Mouse (Mus musculus): ENCODE measurements at regions not wholly inside any gene's neighbourhood (a gene's known extent, or its start where the extent isn't known, plus 50 kb on each side); places are given as distances from the start of the nearest gene placed in this dataset.

GRCm38 (mm10) chr3:66488724-66489123 lies 192.1 kb upstream of the Veph1 start:
- 63% methylated on average over 7 of the region's 7 CpGs for WGBS
- Histone ChIP-seq H3K4me3 (no peak overlapping the region), H3K4me1 (peaks cover 5% of the 10 kb centered on the region; the same call in 1 of the 2 replicates), H3K27me3 (replicated peaks) (no peaks in the 10 kb centered on the region), H3K4me2 (no peak overlapping the region), H3K27ac (replicated peaks) (no peak overlapping the region), H3K9ac (no peak overlapping the region), H3K36me3 (no peaks in the 10 kb centered on the region), H3K9me3 (no peaks in the 10 kb centered on the region)
- no peak for ATAC-seq (ENCODE audit: extremely low read depth, insufficient number of reproducible peaks, low FRiP score, low TSS enrichment)

- Histone ChIP-seq H3K27ac (replicated peaks) (no peak overlapping the region), H3K36me3 (no peaks in the 10 kb centered on the region), H3K9me3 (no peaks in the 10 kb centered on the region), H3K27me3 (replicated peaks) (no peaks in the 10 kb centered on the region), H3K4me1 (peaks cover 19% of the 10 kb centered on the region), H3K4me3 (no peak overlapping the region), H3K4me2 (no peak overlapping the region), H3K9ac (no peak overlapping the region)
- no peak for ATAC-seq (ENCODE audit: extremely low read depth, insufficient number of reproducible peaks, low FRiP score, low TSS enrichment)
Observed at GRCm38 (mm10) chr3:66486658-66487057, 190.0 kb upstream of the Veph1 start.

GRCm38 (mm10) chr3:66486184-66486583 lies 189.5 kb upstream of the Veph1 start:
- Histone ChIP-seq H3K27me3 (replicated peaks) (no peaks in the 10 kb centered on the region), H3K9me3 (no peaks in the 10 kb centered on the region), H3K9ac (no peak overlapping the region), H3K4me2 (no peak overlapping the region), H3K27ac (replicated peaks) (no peak overlapping the region), H3K4me1 (peaks cover 24% of the 10 kb centered on the region), H3K36me3 (no peaks in the 10 kb centered on the region), H3K4me3 (no peak overlapping the region)
- no peak for ATAC-seq (ENCODE audit: extremely low read depth, insufficient number of reproducible peaks, low FRiP score, low TSS enrichment)
- WGBS = 49% methylated on average over 1 of the region's 1 CpGs

GRCm38 (mm10) chr3:66480718-66481117 lies 184.1 kb upstream of the Veph1 start:
- no peak overlapping the region for H3K4me3 ChIP-seq
- peak overlapping the region; percentile 8; the same call in 1 of the 2 replicates for H3K4me2 ChIP-seq
- H3K27me3 ChIP-seq (replicated peaks) = no peaks in the 10 kb centered on the region
- no peaks in the 10 kb centered on the region for H3K36me3 ChIP-seq
- H3K4me1 ChIP-seq = peaks cover 50% of the 10 kb centered on the region
- H3K27ac ChIP-seq (replicated peaks) = peak overlapping the region; percentile 89
- peak; percentile 73 for ATAC-seq (ENCODE audit: extremely low read depth, insufficient number of reproducible peaks, low FRiP score, low TSS enrichment)
- H3K9ac ChIP-seq = no peak overlapping the region
- WGBS = 17% methylated on average over 6 of the region's 6 CpGs
- H3K9me3 ChIP-seq = no peaks in the 10 kb centered on the region

- H3K27ac ChIP-seq (replicated peaks) = peak overlapping the region; percentile 89; the same call in 1 of the 2 replicates
- H3K9me3 ChIP-seq = no peaks in the 10 kb centered on the region
- H3K27me3 ChIP-seq (replicated peaks) = no peaks in the 10 kb centered on the region
- no peak overlapping the region for H3K4me2 ChIP-seq
- 50% methylated on average over 4 of the region's 4 CpGs for WGBS
- no peak for ATAC-seq (ENCODE audit: extremely low read depth, insufficient number of reproducible peaks, low FRiP score, low TSS enrichment)
- H3K4me3 ChIP-seq = no peak overlapping the region
- H3K36me3 ChIP-seq = no peaks in the 10 kb centered on the region
- peaks cover 45% of the 10 kb centered on the region for H3K4me1 ChIP-seq
- H3K9ac ChIP-seq = no peak overlapping the region
Observed at GRCm38 (mm10) chr3:66479266-66479665, 182.6 kb upstream of the Veph1 start.

- no peak overlapping the region for H3K4me3 ChIP-seq
- H3K9ac ChIP-seq = no peak overlapping the region
- H3K4me2 ChIP-seq = no peak overlapping the region
- 79% methylated on average over 5 of the region's 5 CpGs for WGBS
- H3K27ac ChIP-seq (replicated peaks) = no peak overlapping the region
- no peaks in the 10 kb centered on the region for H3K9me3 ChIP-seq
- H3K36me3 ChIP-seq = no peaks in the 10 kb centered on the region
- no peaks in the 10 kb centered on the region for H3K27me3 ChIP-seq (replicated peaks)
- H3K4me1 ChIP-seq = 0 out of 2 replicates have a peak, but pooled peaks cover 3% of the 10 kb centered on the region
- ATAC-seq (ENCODE audit: extremely low read depth, insufficient number of reproducible peaks, low FRiP score, low TSS enrichment) = no peak
Observed at GRCm38 (mm10) chr3:66466321-66466720, 169.7 kb upstream of the Veph1 start.

GRCm38 (mm10) chr3:66465371-66465770 lies 168.7 kb upstream of the Veph1 start:
- ATAC-seq (ENCODE audit: extremely low read depth, insufficient number of reproducible peaks, low FRiP score, low TSS enrichment) = no peak
- H3K36me3 ChIP-seq = no peaks in the 10 kb centered on the region
- WGBS = 65% methylated on average over 1 of the region's 1 CpGs

GRCm38 (mm10) chr3:66462341-66462740 lies 165.7 kb upstream of the Veph1 start:
- no peaks in the 10 kb centered on the region for H3K9me3 ChIP-seq
- no peak for ATAC-seq (ENCODE audit: extremely low read depth, insufficient number of reproducible peaks, low FRiP score, low TSS enrichment)
- 61% methylated on average over 1 of the region's 1 CpGs for WGBS
- no peaks in the 10 kb centered on the region for H3K36me3 ChIP-seq
- no peak overlapping the region for H3K9ac ChIP-seq
- no peak overlapping the region for H3K27ac ChIP-seq (replicated peaks)
- no peak overlapping the region for H3K4me3 ChIP-seq
- no peak overlapping the region for H3K4me2 ChIP-seq
- no peaks in the 10 kb centered on the region for H3K27me3 ChIP-seq (replicated peaks)
- 0 out of 2 replicates have a peak, but pooled peaks cover 3% of the 10 kb centered on the region for H3K4me1 ChIP-seq

More at GRCm38 (mm10) chr3:66465371-66465770, 168.7 kb upstream of the Veph1 start:
- H3K4me2 ChIP-seq = no peak overlapping the region
- no peak overlapping the region for H3K4me3 ChIP-seq
- no peaks in the 10 kb centered on the region for H3K9me3 ChIP-seq
- 0 out of 2 replicates have a peak, but pooled peaks cover 3% of the 10 kb centered on the region for H3K4me1 ChIP-seq
- no peaks in the 10 kb centered on the region for H3K27me3 ChIP-seq (replicated peaks)
- no peak overlapping the region for H3K27ac ChIP-seq (replicated peaks)
- no peak overlapping the region for H3K9ac ChIP-seq

- no peaks in the 10 kb centered on the region for H3K9me3 ChIP-seq
- no peaks in the 10 kb centered on the region for H3K36me3 ChIP-seq
- no peak overlapping the region for H3K27ac ChIP-seq (replicated peaks)
- H3K27me3 ChIP-seq (replicated peaks) = no peaks in the 10 kb centered on the region
- H3K4me1 ChIP-seq = no peaks in the 10 kb centered on the region; the same call in 1 of the 2 replicates
- ATAC-seq (ENCODE audit: extremely low read depth, insufficient number of reproducible peaks, low FRiP score, low TSS enrichment) = no peak
- no peak overlapping the region for H3K4me2 ChIP-seq
- 81% methylated on average over 10 of the region's 10 CpGs for WGBS
- H3K4me3 ChIP-seq = no peak overlapping the region
- H3K9ac ChIP-seq = no peak overlapping the region
Observed at GRCm38 (mm10) chr3:66446274-66447159, 149.9 kb upstream of the Veph1 start.

GRCm38 (mm10) chr3:66433216-66433615 lies 136.6 kb upstream of the Veph1 start:
- no peaks in the 10 kb centered on the region for H3K36me3 ChIP-seq
- H3K9ac ChIP-seq = no peak overlapping the region
- no peak overlapping the region for H3K27ac ChIP-seq (replicated peaks)
- no peak overlapping the region for H3K4me3 ChIP-seq
- no peaks in the 10 kb centered on the region for H3K4me1 ChIP-seq
- no peak overlapping the region for H3K4me2 ChIP-seq
- no peak for ATAC-seq (ENCODE audit: extremely low read depth, insufficient number of reproducible peaks, low FRiP score, low TSS enrichment)
- no peaks in the 10 kb centered on the region for H3K9me3 ChIP-seq
- H3K27me3 ChIP-seq (replicated peaks) = no peaks in the 10 kb centered on the region

GRCm38 (mm10) chr3:66430187-66430586 lies 133.6 kb upstream of the Veph1 start:
- H3K27ac ChIP-seq (replicated peaks) = no peak overlapping the region
- no peaks in the 10 kb centered on the region for H3K4me1 ChIP-seq
- no peaks in the 10 kb centered on the region for H3K9me3 ChIP-seq
- no peak overlapping the region for H3K4me2 ChIP-seq
- 76% methylated on average over 3 of the region's 3 CpGs for WGBS
- H3K27me3 ChIP-seq (replicated peaks) = no peaks in the 10 kb centered on the region
- no peak overlapping the region for H3K9ac ChIP-seq
- no peak for ATAC-seq (ENCODE audit: extremely low read depth, insufficient number of reproducible peaks, low FRiP score, low TSS enrichment)
- no peak overlapping the region for H3K4me3 ChIP-seq
- H3K36me3 ChIP-seq = no peaks in the 10 kb centered on the region

Measured in heart, embryonic 13.5 days (tissue).